Mouse (Mus musculus): ENCODE results near the gene Cebpzos.

The Cebpzos gene

GRCm38 (mm10) chr17:78937229-78937853 is 21.0 kb downstream of the Cebpzos start:
- no peak for DNase-seq (ENCODE audit: low spot score in 2 of 2)

DNA sequence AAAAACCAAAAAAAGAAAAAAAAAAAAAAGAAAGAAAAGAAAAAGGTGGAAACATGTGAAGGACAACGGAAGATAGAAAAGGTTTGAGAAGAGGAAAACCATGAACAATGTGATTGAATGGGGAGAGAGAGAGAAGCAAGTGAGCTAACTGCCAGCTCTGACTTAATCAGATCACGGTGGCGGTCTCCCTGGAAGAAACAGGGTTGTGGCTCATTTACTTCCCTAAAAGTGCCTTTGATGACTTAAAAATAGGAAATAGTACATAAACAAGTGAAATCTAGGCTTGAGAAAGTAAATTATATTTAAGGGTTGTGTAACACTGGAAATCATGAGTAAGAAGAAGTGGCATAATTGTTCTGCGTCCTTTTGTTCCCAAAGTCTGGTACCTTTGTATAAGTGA is 22.6 kb downstream of the Cebpzos start:
- no peak for DNase-seq (ENCODE audit: low spot score in 2 of 2)

GRCm38 (mm10) chr17:78942579-78942978 is 26.3 kb downstream of the Cebpzos start:
- no peak for DNase-seq (ENCODE audit: low spot score in 2 of 2)

- DNase-seq (ENCODE audit: low spot score in 2 of 2): no peak
Observed at GRCm38 (mm10) chr17:78951225-78951624, 34.9 kb downstream of the Cebpzos start.

DNA sequence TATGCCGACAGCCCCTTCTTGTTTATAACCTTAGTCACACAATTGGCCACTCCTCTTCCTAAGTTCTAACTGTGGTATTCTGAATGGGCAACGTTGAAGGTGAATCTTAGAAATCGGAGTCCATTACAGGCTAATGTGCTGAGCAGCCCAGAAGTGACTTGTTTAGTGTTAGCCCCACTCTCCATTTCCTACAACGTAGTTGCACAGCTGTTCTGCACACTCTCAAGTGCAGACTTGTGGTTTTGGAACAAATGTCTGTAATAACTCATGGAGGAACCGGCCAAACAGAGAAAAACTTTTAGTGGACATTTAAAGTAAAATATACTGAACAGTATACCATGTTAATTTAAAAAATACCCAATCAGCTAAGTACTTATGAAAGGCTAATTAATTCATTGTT is 35.8 kb downstream of the Cebpzos start:
- no peak for DNase-seq (ENCODE audit: low spot score in 2 of 2)

DNA sequence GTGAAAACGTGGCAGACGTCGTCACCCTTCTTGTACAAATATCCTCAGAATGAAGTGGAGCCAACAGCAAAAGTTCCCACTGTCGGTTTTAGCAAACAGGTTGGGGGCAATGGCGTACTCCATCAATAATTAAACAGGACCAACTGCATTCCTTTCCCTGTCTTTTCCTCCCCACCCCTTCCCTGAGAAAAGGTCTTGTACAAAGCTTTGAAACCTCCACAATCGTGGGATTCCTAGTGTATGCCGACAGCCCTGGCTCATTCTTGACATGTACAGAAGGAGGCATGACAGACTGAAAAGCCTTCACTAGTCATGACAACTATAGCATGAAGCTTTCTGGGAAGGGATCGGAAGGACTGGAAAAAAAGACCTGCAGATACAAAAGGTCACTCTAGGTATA is 36.9 kb downstream of the Cebpzos start:
- no peak for DNase-seq (ENCODE audit: low spot score in 2 of 2)

- DNase-seq (ENCODE audit: low spot score in 2 of 2): no peak
Observed at GRCm38 (mm10) chr17:78959473-78959872, 43.2 kb downstream of the Cebpzos start.

DNA sequence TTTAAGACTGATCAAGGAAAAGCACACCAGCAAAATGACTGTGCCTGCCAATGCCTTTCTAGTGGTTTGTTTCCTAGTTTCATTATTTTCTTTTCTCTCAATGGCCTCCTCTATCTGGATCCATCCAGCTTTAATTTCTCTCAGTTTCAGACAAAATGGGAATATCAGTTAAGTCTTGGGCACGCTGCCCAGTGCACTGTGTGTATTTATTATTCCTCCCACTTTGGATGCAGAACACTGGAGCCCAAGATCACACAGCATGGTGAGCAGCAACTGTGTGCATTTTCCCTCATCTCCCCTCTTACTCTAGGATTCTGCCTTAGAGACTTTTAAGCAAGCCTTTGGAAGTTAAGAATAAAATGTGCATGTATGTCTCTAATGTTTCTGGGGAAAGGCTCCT is 48.1 kb downstream of the Cebpzos start:
- peak; percentile 17 to 40 for DNase-seq (ENCODE audit: low spot score in 2 of 2)

- no peak for DNase-seq (ENCODE audit: low spot score in 2 of 2)
Observed at GRCm38 (mm10) chr17:78966092-78966883, 50.0 kb downstream of the Cebpzos start.

- DNase-seq (ENCODE audit: low spot score in 2 of 2): no peak
Observed at GRCm38 (mm10) chr17:78968500-78968899, 52.2 kb downstream of the Cebpzos start.

Measured in right cerebral cortex, adult 2 months (tissue).